Mouse (Mus musculus) lung, postnatal 0 days (tissue): Measurements from ENCODE around the gene Mad2l1bp. TPM values are rescaled to one million over a fixed set of nuclear protein-coding genes. Genes with fewer than 3 reads are reported as not detected.
A peak's percentile ranks its signal among the peaks of the same experiment; 100 is the strongest.

Experiments used
- ATAC-seq: fragments of 200-750 bp; cut with Nextera tagmentation; 2 replicates; pipeline ENCODE4 v1.8.0; 2017; ENCODE audit warnings: moderate library complexity
- DNase-seq: peaks from one replicate; pipeline ENCODE4 v3.0.0-alpha.2; 2016; ENCODE audit warnings: low spot score
- H3K27ac ChIP-seq: fragments of 300-500 bp; sonication (generic); 2 replicates; pipeline ENCODE4 v1.5.1; 2014; ENCODE audit warnings: antibody characterized with exemption, mild to moderate bottlenecking, low read length, mixed read lengths
- H3K27me3 ChIP-seq: fragments of 300-500 bp; sonication (generic); replicated peaks from 2 replicates; pipeline ENCODE4 v1.6.1; 2014; ENCODE audit warnings: low read length, mixed read lengths; ENCODE audit not compliant: insufficient read depth
- H3K36me3 ChIP-seq: fragments of 300-500 bp; sonication (generic); 2 replicates; pipeline ENCODE4 v1.6.1; 2014; ENCODE audit warnings: low read length, mixed read lengths; ENCODE audit not compliant: insufficient read depth
- H3K4me1 ChIP-seq: fragments of 300-500 bp; sonication (generic); 2 replicates; pipeline ENCODE4 v1.6.1; 2014; ENCODE audit warnings: antibody characterized with exemption, low read depth, low read length, mixed read lengths; ENCODE audit not compliant: insufficient read depth
- H3K4me2 ChIP-seq: fragments of 300-500 bp; sonication (generic); replicated peaks from 2 replicates; pipeline ENCODE4 v1.6.1; 2014; ENCODE audit warnings: low read depth, mild to moderate bottlenecking, low read length, moderate library complexity, mixed read lengths
- H3K4me3 ChIP-seq: fragments of 300-500 bp; sonication (generic); 2 replicates; pipeline ENCODE4 v1.5.1; 2014; ENCODE audit warnings: low read depth, low read length
- H3K9ac ChIP-seq: fragments of 300-500 bp; sonication (generic); replicated peaks from 2 replicates; pipeline ENCODE4 v1.6.1; 2014; ENCODE audit warnings: low read depth, mild to moderate bottlenecking
- H3K9me3 ChIP-seq: fragments of 300-500 bp; sonication (generic); 2 replicates; pipeline ENCODE4 v1.6.1; 2016; ENCODE audit warnings: low read length, mixed read lengths
- CTCF ChIP-seq: IDR thresholded peaks from 2 replicates; pipeline ENCODE4 v1.5.1; 2016; ENCODE audit warnings: antibody characterized with exemption, mild to moderate bottlenecking
- EP300 ChIP-seq: IDR thresholded peaks from 2 replicates; pipeline ENCODE4 v1.6.1; 2016; ENCODE audit warnings: antibody characterized with exemption, mild to moderate bottlenecking, control low read depth
- whole genome bisulfite sequencing: fragments of 180-500 bp; shearing (Covaris S2); extraction: QIAGEN DNeasy Blood & Tissue Kit; methylation state at CpG from one replicate; pipeline ENCODE4 v1.1.7; 2014; 5-methylcytosine and 5-hydroxymethylcytosine counted together
- polyA plus RNA-seq: library from polyadenylated mRNA; unstranded; fragments of >200 nt; fragmentation: Nextera tagmentation; extraction: Ambion mirVana; gene quantifications from 2 replicates; pipeline ENCODE4 v1.2.1, GENCODE M21; 2015

Gene Mad2l1bp
- polyA plus RNA-seq, 1 experiment from 2014 or later, result 44.6 TPM

DNA sequence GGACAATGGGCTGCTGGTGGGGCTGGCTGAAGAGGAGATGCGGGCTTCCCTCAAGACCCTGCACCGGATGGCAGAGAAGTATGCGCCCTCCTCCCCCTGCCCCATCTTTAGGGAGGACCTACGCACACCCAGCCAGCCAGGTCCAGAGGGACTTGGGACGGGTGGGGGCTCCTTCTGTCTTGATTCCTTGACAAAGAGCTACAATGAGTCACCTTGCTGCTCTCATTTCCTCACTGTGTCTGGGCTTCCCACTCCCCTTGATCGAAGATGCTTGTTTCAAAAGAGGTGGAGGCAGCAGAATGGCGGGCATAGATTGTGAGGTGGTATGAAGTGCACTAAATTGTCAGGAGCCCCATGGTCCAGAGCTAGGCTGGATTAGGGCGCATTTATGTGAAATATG, 10.9 kb upstream of the Mad2l1bp start:
- no peak for TF ChIP-seq EP300
- no peak for TF ChIP-seq CTCF
- Histone ChIP-seq H3K4me3 (no peak overlapping the region), H3K9ac (no peak overlapping the region), H3K27ac (no peak overlapping the region), H3K36me3 (peaks cover 30% of the 10 kb centered on the region), H3K27me3 (no peaks in the 10 kb centered on the region), H3K4me1 (peaks cover 3% of the 10 kb centered on the region; the same call in 1 of the 2 replicates), H3K9me3 (no peaks in the 10 kb centered on the region), H3K4me2 (no peak overlapping the region)
- DNase-seq, result no peak
- no peak for ATAC-seq
- WGBS, result 91% methylated on average over 8 of the region's 8 CpGs

DNA sequence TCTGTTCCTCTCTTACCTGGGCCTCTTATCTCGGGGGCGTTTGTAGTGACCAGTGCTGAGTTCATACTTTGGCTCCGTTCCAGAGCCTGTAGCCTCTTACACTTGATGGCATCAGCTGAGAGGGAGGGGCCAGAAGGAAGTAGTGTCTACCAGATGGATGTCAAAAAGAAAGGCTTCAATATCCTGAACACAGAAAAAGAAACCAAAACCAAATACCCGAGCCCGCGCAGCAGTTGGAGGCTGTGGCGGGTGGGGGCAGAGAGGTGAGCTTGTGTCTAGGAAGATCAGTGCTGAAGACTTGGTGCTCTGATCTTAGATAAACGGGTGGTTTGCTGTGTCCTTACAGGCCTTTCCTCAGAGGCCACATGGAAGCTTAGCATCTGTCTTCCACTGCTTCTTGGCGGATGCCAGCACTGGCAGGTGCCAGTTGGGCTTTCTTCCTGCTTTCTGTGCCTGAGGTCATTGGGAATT, 9.6 kb upstream of the Mad2l1bp start:
- Histone ChIP-seq H3K27ac (peak overlapping the region; percentile 74), H3K9me3 (no peaks in the 10 kb centered on the region), H3K4me3 (peak overlapping the region; percentile 20; the same call in 1 of the 2 replicates), H3K36me3 (peaks cover 30% of the 10 kb centered on the region), H3K9ac (0 out of 2 replicates have a peak overlapping the region, but pooled peaks have one; percentile 16), H3K4me1 (peaks cover 3% of the 10 kb centered on the region; the same call in 1 of the 2 replicates), H3K27me3 (no peaks in the 10 kb centered on the region), H3K4me2 (peak overlapping the region; percentile 52)
- WGBS, result 28% methylated on average over 9 of the region's 9 CpGs
- ATAC-seq, result peak; percentile 6; the same call in 1 of the 2 replicates
- peak; percentile 93 for DNase-seq
- no peak for TF ChIP-seq CTCF
- 0 out of 2 replicates have a peak, but pooled peaks have one; percentile 24 for TF ChIP-seq EP300

DNA sequence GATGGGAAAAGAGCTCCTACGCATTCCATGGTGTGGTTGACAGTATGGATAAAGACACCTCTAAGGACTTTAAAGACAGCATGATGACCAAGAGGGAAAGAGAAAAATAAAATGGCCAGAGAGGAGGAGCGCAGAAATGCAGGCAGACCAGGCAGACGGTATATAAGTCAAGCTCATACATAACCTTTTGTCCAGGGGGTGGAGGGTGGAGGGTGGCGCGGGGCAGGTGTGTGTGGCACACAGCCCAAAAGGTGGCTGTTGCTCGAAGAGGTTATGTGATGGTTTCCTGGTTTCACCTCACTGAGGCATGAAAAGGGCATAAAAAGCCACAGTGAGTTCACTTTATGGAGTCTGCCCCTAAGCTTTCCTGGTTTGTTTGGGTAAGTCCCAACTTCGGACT, 9.2 kb upstream of the Mad2l1bp start:
- peaks cover 3% of the 10 kb centered on the region; the same call in 1 of the 2 replicates for H3K4me1 ChIP-seq
- DNase-seq (no peak), ATAC-seq (no peak)
- peak overlapping the region; percentile 74 for H3K27ac ChIP-seq
- peak overlapping the region; percentile 52 for H3K4me2 ChIP-seq
- 0 out of 2 replicates have a peak overlapping the region, but pooled peaks have one; percentile 20 for H3K4me3 ChIP-seq
- 61% methylated on average over 7 of the region's 7 CpGs for WGBS
- peaks cover 25% of the 10 kb centered on the region for H3K36me3 ChIP-seq
- H3K27me3 ChIP-seq, result no peaks in the 10 kb centered on the region
- TF ChIP-seq CTCF, result no peak
- no peak for TF ChIP-seq EP300
- H3K9ac ChIP-seq, result 0 out of 2 replicates have a peak overlapping the region, but pooled peaks have one; percentile 16
- no peaks in the 10 kb centered on the region for H3K9me3 ChIP-seq

DNA sequence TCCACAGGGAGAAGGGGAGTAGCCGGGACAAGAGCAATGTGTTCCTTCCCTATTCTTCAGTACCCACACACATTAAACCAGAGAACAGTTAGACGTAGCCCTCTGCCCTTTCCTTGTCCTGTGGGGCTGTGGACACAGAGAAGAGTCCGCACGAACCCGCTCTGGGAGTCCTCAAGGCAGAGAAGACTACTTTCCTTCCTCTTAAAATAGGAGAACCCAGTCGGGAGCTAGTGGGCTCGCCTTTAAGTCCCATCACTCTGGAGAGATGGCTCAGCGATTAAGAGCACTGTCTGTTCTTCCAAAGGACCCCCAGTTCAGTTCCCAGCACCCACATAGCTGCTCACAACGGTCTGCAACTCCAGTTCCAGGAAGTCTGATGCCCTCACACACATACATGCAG, 8.4 kb upstream of the Mad2l1bp start:
- peak overlapping the region; percentile 72 for H3K4me3 ChIP-seq
- H3K36me3 ChIP-seq, result peaks cover 18% of the 10 kb centered on the region
- H3K9ac ChIP-seq, result peak overlapping the region; percentile 58
- ATAC-seq, result no peak
- TF ChIP-seq CTCF (no peak), EP300 (no peak)
- H3K27ac ChIP-seq, result peak overlapping the region; percentile 83
- no peaks in the 10 kb centered on the region for H3K27me3 ChIP-seq
- no peak for DNase-seq
- H3K9me3 ChIP-seq, result no peaks in the 10 kb centered on the region
- peaks cover 3% of the 10 kb centered on the region; the same call in 1 of the 2 replicates for H3K4me1 ChIP-seq
- H3K4me2 ChIP-seq, result peak overlapping the region; percentile 65
- 40% methylated on average over 9 of the region's 9 CpGs for WGBS

DNA sequence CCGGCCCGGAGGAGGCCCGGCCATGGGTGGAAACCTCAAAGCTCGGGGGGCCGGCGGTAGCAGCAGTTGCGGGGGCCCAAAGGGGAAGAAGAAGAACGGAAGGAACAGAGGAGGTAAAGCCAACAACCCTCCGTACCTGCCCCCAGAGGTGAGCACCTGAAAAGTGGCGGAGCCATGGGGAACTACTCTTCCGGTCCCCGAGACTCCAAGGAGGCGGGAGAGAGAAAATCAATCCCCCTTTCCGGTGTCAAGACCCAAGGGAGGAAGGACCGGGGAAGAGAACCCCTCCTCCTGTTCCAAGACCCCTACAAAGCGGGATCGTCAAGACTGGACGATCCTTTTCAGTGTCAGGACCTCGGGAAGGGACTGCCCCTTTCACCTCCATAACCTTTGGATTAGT, 7.8 kb upstream of the Mad2l1bp start:
- Histone ChIP-seq H3K4me1 (peaks cover 3% of the 10 kb centered on the region; the same call in 1 of the 2 replicates), H3K9me3 (no peaks in the 10 kb centered on the region), H3K36me3 (peaks cover 13% of the 10 kb centered on the region), H3K27me3 (no peaks in the 10 kb centered on the region), H3K9ac (peak overlapping the region; percentile 58), H3K4me3 (peak overlapping the region; percentile 72), H3K27ac (peak overlapping the region; percentile 83), H3K4me2 (peak overlapping the region; percentile 65)
- DNase-seq (peak; percentile 70), ATAC-seq (peak; percentile 17)
- WGBS, result 0% methylated on average over 19 of the region's 19 CpGs
- TF ChIP-seq EP300 (no peak), CTCF (no peak)

DNA sequence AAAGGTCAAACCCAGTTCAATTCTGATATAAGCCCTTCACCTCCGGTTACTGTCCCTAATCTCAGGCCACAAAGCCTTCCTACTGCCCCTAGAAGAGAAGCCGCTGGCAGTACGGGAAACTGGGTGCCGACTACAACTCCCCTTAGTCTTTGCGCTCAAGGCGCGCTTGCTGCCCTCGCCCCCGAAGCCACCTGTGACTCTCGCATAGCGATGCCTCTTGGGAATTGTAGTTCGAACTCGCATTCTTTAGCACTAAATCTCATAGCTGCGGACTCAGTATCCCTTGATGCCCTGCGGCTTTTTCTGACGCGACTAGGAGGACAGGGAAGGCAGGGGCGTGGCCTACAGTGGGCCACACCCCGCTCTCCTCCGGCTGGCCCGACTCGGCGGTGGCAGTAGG, 7.3 kb upstream of the Mad2l1bp start, which contains the start of gene Gtpbp2:
Gene Gtpbp2, plus strand, starts transcription at position 347 of the 400 bp plus-strand sequence.
- peaks cover 11% of the 10 kb centered on the region for H3K36me3 ChIP-seq
- H3K4me3 ChIP-seq, result peak within 1 kb of the TSS; percentile 72
- TF ChIP-seq CTCF (no peak), EP300 (no peak; the same call in 1 of the 2 replicates)
- H3K9ac ChIP-seq, result peak within 1 kb of the TSS; percentile 58
- peaks cover 3% of the 10 kb centered on the region; the same call in 1 of the 2 replicates for H3K4me1 ChIP-seq
- peak within 1 kb of the TSS; percentile 69 for H3K4me2 ChIP-seq
- peak within 1 kb of the TSS; percentile 90 for H3K27ac ChIP-seq
- ATAC-seq, result peak; percentile 93
- peak; percentile 100 for DNase-seq
- no peaks in the 10 kb centered on the region for H3K9me3 ChIP-seq
- H3K27me3 ChIP-seq, result no peaks in the 10 kb centered on the region
- 0% methylated on average over 21 of the region's 23 CpGs for WGBS
